Mouse (Mus musculus): Measurements from ENCODE around the gene Magi3. TPM values are rescaled to one million over a fixed set of nuclear protein-coding genes. Genes with fewer than 3 reads are reported as not detected.

Gene Magi3
- polyA plus RNA-seq, 1 experiment from 2014 or later = 2.0 TPM

- DNase-seq = peak; percentile 65
- ATAC-seq = 0 out of 2 replicates have a peak, but pooled peaks have one; percentile 0
- H3K27me3 ChIP-seq (ENCODE audit: insufficient read depth, low read length) = peaks cover 4% of the 10 kb centered on the region; the same call in 1 of the 2 replicates
- no peaks in the 10 kb centered on the region for H3K9me3 ChIP-seq (ENCODE audit: low read length)
- H3K27ac ChIP-seq (ENCODE audit: low read depth) = peak overlapping the region; percentile 88
- H3K4me3 ChIP-seq (ENCODE audit: low read depth, low read length) = peak overlapping the region; percentile 79
- WGBS (ENCODE audit: insufficient replicate concordance) = under 1% methylated on average over 80 of the region's 107 CpGs
- no peaks in the 10 kb centered on the region for H3K36me3 ChIP-seq (replicated peaks; ENCODE audit: insufficient read depth, low read length)
- TF ChIP-seq EP300 (IDR thresholded peaks at IDR 0.05; ENCODE audit: low read depth) (no peak), CTCF (IDR thresholded peaks at IDR 0.05; ENCODE audit: low read depth) (no peak)
- peak overlapping the region; percentile 74 for H3K4me2 ChIP-seq (ENCODE audit: low read depth, low read length)
- H3K9ac ChIP-seq (replicated peaks) = peak overlapping the region; percentile 90
- H3K4me1 ChIP-seq (ENCODE audit: insufficient read depth) = peaks cover 13% of the 10 kb centered on the region; the same call in 1 of the 2 replicates
Measured at GRCm38 (mm10) chr3:104219531-104220294, 461 bp downstream of the Magi3 start.

- Histone ChIP-seq H3K4me1 (ENCODE audit: insufficient read depth) (peaks cover 13% of the 10 kb centered on the region; the same call in 1 of the 2 replicates), H3K9me3 (ENCODE audit: low read length) (no peaks in the 10 kb centered on the region), H3K9ac (replicated peaks) (peak overlapping the region; percentile 90), H3K27ac (ENCODE audit: low read depth) (peak overlapping the region; percentile 88; the same call in 1 of the 2 replicates), H3K36me3 (replicated peaks; ENCODE audit: insufficient read depth, low read length) (no peaks in the 10 kb centered on the region), H3K4me2 (ENCODE audit: low read depth, low read length) (peak overlapping the region; percentile 74), H3K27me3 (ENCODE audit: insufficient read depth, low read length) (peaks cover 4% of the 10 kb centered on the region; the same call in 1 of the 2 replicates), H3K4me3 (ENCODE audit: low read depth, low read length) (peak overlapping the region; percentile 79)
- TF ChIP-seq CTCF (IDR thresholded peaks at IDR 0.05; ENCODE audit: low read depth) (no peak), EP300 (IDR thresholded peaks at IDR 0.05; ENCODE audit: low read depth) (no peak)
- 2% methylated on average over 15 of the region's 15 CpGs for WGBS (ENCODE audit: insufficient replicate concordance)
- no peak for ATAC-seq
- DNase-seq = peak; percentile 32
Measured at GRCm38 (mm10) chr3:104218926-104219325, 1.2 kb downstream of the Magi3 start.

- no peak overlapping the region for H3K9ac ChIP-seq (replicated peaks)
- peak overlapping the region; percentile 41 for H3K4me2 ChIP-seq (ENCODE audit: low read depth, low read length)
- no peak overlapping the region for H3K4me3 ChIP-seq (ENCODE audit: low read depth, low read length)
- DNase-seq (no peak), ATAC-seq (peak; percentile 93)
- 49% methylated on average over 2 of the region's 2 CpGs for WGBS (ENCODE audit: insufficient replicate concordance)
- TF ChIP-seq EP300 (IDR thresholded peaks at IDR 0.05; ENCODE audit: low read depth) (peak; percentile 13; the same call in 1 of the 2 replicates), CTCF (IDR thresholded peaks at IDR 0.05; ENCODE audit: low read depth) (no peak)
- H3K4me1 ChIP-seq (ENCODE audit: insufficient read depth) = peaks cover 7% of the 10 kb centered on the region; the same call in 1 of the 2 replicates
- H3K36me3 ChIP-seq (replicated peaks; ENCODE audit: insufficient read depth, low read length) = no peaks in the 10 kb centered on the region
- H3K27me3 ChIP-seq (ENCODE audit: insufficient read depth, low read length) = no peaks in the 10 kb centered on the region
- peak overlapping the region; percentile 92 for H3K27ac ChIP-seq (ENCODE audit: low read depth)
- H3K9me3 ChIP-seq (ENCODE audit: low read length) = no peaks in the 10 kb centered on the region
Measured at GRCm38 (mm10) chr3:104189823-104190222, 30.4 kb downstream of the Magi3 start.

DNA sequence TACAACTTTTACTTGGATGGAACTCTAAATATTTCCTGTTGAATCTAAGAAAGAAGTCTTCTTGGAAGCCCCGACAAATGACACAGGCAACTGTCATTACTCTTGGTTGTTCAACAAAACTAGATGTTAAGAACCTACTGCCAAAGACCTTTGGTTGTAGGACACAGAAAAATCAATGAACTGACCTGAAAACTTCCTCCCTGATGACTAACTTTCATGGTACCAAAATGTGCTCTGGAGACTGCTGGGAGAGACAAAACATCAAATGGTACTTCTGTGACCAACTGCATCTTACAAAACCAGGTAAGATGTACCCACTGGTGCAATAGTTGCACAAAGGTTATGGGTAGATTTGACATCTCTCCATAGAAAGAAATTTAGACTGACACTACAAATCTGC is 30.9 kb downstream of the Magi3 start:
- TF ChIP-seq EP300 (IDR thresholded peaks at IDR 0.05; ENCODE audit: low read depth) = no peak
- Histone ChIP-seq H3K36me3 (replicated peaks; ENCODE audit: insufficient read depth, low read length) (no peaks in the 10 kb centered on the region), H3K27ac (ENCODE audit: low read depth) (peak overlapping the region; percentile 92), H3K4me1 (ENCODE audit: insufficient read depth) (peaks cover 7% of the 10 kb centered on the region; the same call in 1 of the 2 replicates), H3K9ac (replicated peaks) (no peak overlapping the region), H3K4me3 (ENCODE audit: low read depth, low read length) (no peak overlapping the region), H3K4me2 (ENCODE audit: low read depth, low read length) (peak overlapping the region; percentile 41), H3K9me3 (ENCODE audit: low read length) (no peaks in the 10 kb centered on the region), H3K27me3 (ENCODE audit: insufficient read depth, low read length) (no peaks in the 10 kb centered on the region)
- ATAC-seq (peak; percentile 77), DNase-seq (no peak)
- 63% methylated on average over 1 of the region's 1 CpGs for WGBS (ENCODE audit: insufficient replicate concordance)

DNA sequence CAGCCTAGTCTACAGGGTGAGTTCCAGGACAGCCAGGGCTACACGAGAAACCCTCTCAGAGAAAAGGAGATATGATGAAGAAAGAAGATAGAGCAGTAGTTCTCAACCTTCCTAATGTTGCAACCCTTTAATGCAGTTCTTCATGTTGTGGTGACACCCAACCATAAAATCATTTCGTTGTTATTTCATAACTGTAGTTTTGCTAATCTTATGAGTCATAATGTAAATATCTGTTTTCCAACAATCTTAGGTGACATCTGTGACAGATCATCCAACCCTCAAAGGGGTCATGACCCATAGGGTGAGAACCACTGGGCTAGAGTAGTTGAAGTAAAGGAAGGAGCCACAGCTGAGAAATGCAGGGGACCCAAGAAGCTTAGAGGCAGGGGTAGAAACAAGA is 35.9 kb downstream of the Magi3 start:
- H3K9me3 ChIP-seq (ENCODE audit: low read length) = no peaks in the 10 kb centered on the region
- H3K27me3 ChIP-seq (ENCODE audit: insufficient read depth, low read length) = no peaks in the 10 kb centered on the region
- 42% methylated on average over 2 of the region's 2 CpGs for WGBS (ENCODE audit: insufficient replicate concordance)
- ATAC-seq (no peak), DNase-seq (no peak)
- H3K9ac ChIP-seq (replicated peaks) = no peak overlapping the region
- no peaks in the 10 kb centered on the region for H3K36me3 ChIP-seq (replicated peaks; ENCODE audit: insufficient read depth, low read length)
- H3K4me3 ChIP-seq (ENCODE audit: low read depth, low read length) = no peak overlapping the region
- H3K27ac ChIP-seq (ENCODE audit: low read depth) = no peak overlapping the region
- H3K4me2 ChIP-seq (ENCODE audit: low read depth, low read length) = no peak overlapping the region
- peaks cover 7% of the 10 kb centered on the region; the same call in 1 of the 2 replicates for H3K4me1 ChIP-seq (ENCODE audit: insufficient read depth)
- TF ChIP-seq CTCF (IDR thresholded peaks at IDR 0.05; ENCODE audit: low read depth) (no peak), EP300 (IDR thresholded peaks at IDR 0.05; ENCODE audit: low read depth) (no peak)

DNA sequence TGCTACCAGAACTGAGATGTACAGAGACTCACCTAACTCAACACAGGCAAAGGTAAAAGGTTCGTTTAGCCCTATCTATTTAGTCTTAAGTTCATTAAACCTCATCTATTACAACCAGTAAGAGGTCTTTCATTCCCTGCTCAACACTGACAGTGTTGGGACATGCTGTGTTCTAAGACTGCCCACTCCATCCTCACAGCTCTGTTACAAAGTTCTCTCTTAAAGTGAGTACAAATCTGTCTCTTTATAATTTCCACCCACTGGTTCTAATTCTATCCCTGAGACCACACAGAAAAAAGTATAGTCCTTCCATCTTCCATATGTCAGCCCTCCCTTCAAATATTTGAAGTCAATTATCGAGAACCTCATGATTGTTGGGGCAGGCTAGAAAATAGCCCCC is 36.5 kb downstream of the Magi3 start:
- Histone ChIP-seq H3K4me1 (ENCODE audit: insufficient read depth) (peaks cover 7% of the 10 kb centered on the region; the same call in 1 of the 2 replicates), H3K9ac (replicated peaks) (no peak overlapping the region), H3K4me3 (ENCODE audit: low read depth, low read length) (no peak overlapping the region), H3K27ac (ENCODE audit: low read depth) (peak overlapping the region; percentile 52; the same call in 1 of the 2 replicates), H3K4me2 (ENCODE audit: low read depth, low read length) (no peak overlapping the region), H3K9me3 (ENCODE audit: low read length) (no peaks in the 10 kb centered on the region), H3K27me3 (ENCODE audit: insufficient read depth, low read length) (no peaks in the 10 kb centered on the region), H3K36me3 (replicated peaks; ENCODE audit: insufficient read depth, low read length) (no peaks in the 10 kb centered on the region; the same call in 1 of the 2 replicates)
- no peak for ATAC-seq
- TF ChIP-seq CTCF (IDR thresholded peaks at IDR 0.05; ENCODE audit: low read depth) (no peak), EP300 (IDR thresholded peaks at IDR 0.05; ENCODE audit: low read depth) (no peak)
- 66% methylated on average over 2 of the region's 2 CpGs for WGBS (ENCODE audit: insufficient replicate concordance)
- DNase-seq = no peak

Measured in liver, postnatal 0 days (tissue).